Mouse (Mus musculus) hindbrain, embryonic 15.5 days (tissue): ENCODE results near the gene Arhgap15. TPM values are rescaled to one million over a fixed set of nuclear protein-coding genes. Genes with fewer than 3 reads are reported as not detected.

Experiments
- ATAC-seq: fragments of 200-750 bp; cut with Nextera tagmentation; 2 replicates; pipeline ENCODE4 v1.8.0; 2017; ENCODE audit warnings: low read depth, moderate number of reproducible peaks, moderate TSS enrichment; ENCODE audit not compliant: low FRiP score
- H3K27ac ChIP-seq: fragments of 300-500 bp; sonication (generic); replicated peaks from 2 replicates; pipeline ENCODE4 v1.5.1; 2015; ENCODE audit warnings: mild to moderate bottlenecking, inconsistent platforms
- H3K27me3 ChIP-seq: fragments of 300-500 bp; sonication (generic); 2 replicates; pipeline ENCODE4 v1.6.1; 2015; ENCODE audit warnings: control low read depth, inconsistent platforms
- H3K36me3 ChIP-seq: fragments of 300-500 bp; sonication (generic); 2 replicates; pipeline ENCODE4 v1.6.1; 2015; ENCODE audit warnings: control low read depth, inconsistent platforms
- H3K4me1 ChIP-seq: fragments of 300-500 bp; sonication (generic); replicated peaks from 2 replicates; pipeline ENCODE4 v1.6.1; 2015; ENCODE audit warnings: control low read depth, inconsistent platforms
- H3K4me2 ChIP-seq: fragments of 300-500 bp; sonication (generic); 2 replicates; pipeline ENCODE4 v1.6.1; 2015; ENCODE audit warnings: moderate library complexity, mild to moderate bottlenecking, inconsistent platforms
- H3K4me3 ChIP-seq: fragments of 300-500 bp; sonication (generic); 2 replicates; pipeline ENCODE4 v1.5.1; 2015; ENCODE audit warnings: mild to moderate bottlenecking, inconsistent platforms
- H3K9ac ChIP-seq: fragments of 300-500 bp; sonication (generic); 2 replicates; pipeline ENCODE4 v1.6.1; 2015; ENCODE audit warnings: inconsistent platforms
- H3K9me3 ChIP-seq: fragments of 300-500 bp; sonication (generic); 2 replicates; pipeline ENCODE4 v1.6.1; 2016; ENCODE audit warnings: control low read depth, inconsistent platforms
- WGBS: fragments of 180-500 bp; shearing (Covaris S2); methylation state at CpG from one replicate; pipeline ENCODE4 v1.1.7; 2015; 5-methylcytosine and 5-hydroxymethylcytosine counted together
- polyA plus RNA-seq: library from polyadenylated mRNA; unstranded; fragments of >200 nt; fragmentation: Nextera tagmentation; extraction: Ambion mirVana; gene quantifications from 2 replicates; pipeline ENCODE4 v1.2.1, GENCODE M21; 2015

The Arhgap15 gene
- polyA plus RNA-seq, 1 experiment from 2014 or later, result 3.3 TPM

- WGBS, result 91% methylated on average over 9 of the region's 9 CpGs
Observed at GRCm38 (mm10) chr2:43739190-43739818, 9.3 kb upstream of the Arhgap15 start.

GRCm38 (mm10) chr2:43749321-43749720 is 697 bp downstream of the Arhgap15 start:
- H3K9ac ChIP-seq, result no peak overlapping the region
- no peak overlapping the region for H3K4me2 ChIP-seq
- no peak for ATAC-seq
- 79% methylated on average over 3 of the region's 3 CpGs for WGBS
- no peaks in the 10 kb centered on the region for H3K9me3 ChIP-seq
- H3K4me1 ChIP-seq, result no peaks in the 10 kb centered on the region
- H3K4me3 ChIP-seq, result no peak overlapping the region
- H3K27me3 ChIP-seq, result no peaks in the 10 kb centered on the region
- H3K27ac ChIP-seq, result no peak overlapping the region
- no peaks in the 10 kb centered on the region for H3K36me3 ChIP-seq

More at GRCm38 (mm10) chr2:43739190-43739818, 9.3 kb upstream of the Arhgap15 start:
- H3K36me3 ChIP-seq, result no peaks in the 10 kb centered on the region
- no peak for ATAC-seq
- no peak overlapping the region for H3K27ac ChIP-seq
- no peak overlapping the region for H3K4me3 ChIP-seq
- no peak overlapping the region for H3K4me2 ChIP-seq
- H3K4me1 ChIP-seq, result no peaks in the 10 kb centered on the region
- H3K27me3 ChIP-seq, result no peaks in the 10 kb centered on the region
- H3K9ac ChIP-seq, result no peak overlapping the region
- H3K9me3 ChIP-seq, result no peaks in the 10 kb centered on the region

GRCm38 (mm10) chr2:43755899-43756298 is 7.3 kb downstream of the Arhgap15 start:
- H3K4me2 ChIP-seq, result no peak overlapping the region
- H3K9me3 ChIP-seq, result no peaks in the 10 kb centered on the region
- 100% methylated on average over 3 of the region's 3 CpGs for WGBS

GRCm38 (mm10) chr2:43756626-43757025 is 8.0 kb downstream of the Arhgap15 start:
- no peak for ATAC-seq
- 87% methylated on average over 2 of the region's 2 CpGs for WGBS
- H3K4me3 ChIP-seq, result no peak overlapping the region
- H3K9ac ChIP-seq, result no peak overlapping the region
- H3K9me3 ChIP-seq, result no peaks in the 10 kb centered on the region
- no peaks in the 10 kb centered on the region for H3K36me3 ChIP-seq
- H3K27me3 ChIP-seq, result no peaks in the 10 kb centered on the region
- H3K4me2 ChIP-seq, result no peak overlapping the region
- no peak overlapping the region for H3K27ac ChIP-seq
- no peaks in the 10 kb centered on the region for H3K4me1 ChIP-seq

More at GRCm38 (mm10) chr2:43755899-43756298, 7.3 kb downstream of the Arhgap15 start:
- Histone ChIP-seq H3K9ac (no peak overlapping the region), H3K4me1 (no peaks in the 10 kb centered on the region), H3K4me3 (no peak overlapping the region), H3K27ac (no peak overlapping the region), H3K27me3 (no peaks in the 10 kb centered on the region), H3K36me3 (no peaks in the 10 kb centered on the region)
- no peak for ATAC-seq

- no peak overlapping the region for H3K9ac ChIP-seq
- no peaks in the 10 kb centered on the region for H3K36me3 ChIP-seq
- no peak overlapping the region for H3K4me3 ChIP-seq
- no peaks in the 10 kb centered on the region for H3K4me1 ChIP-seq
- 74% methylated on average over 3 of the region's 3 CpGs for WGBS
- H3K9me3 ChIP-seq, result no peaks in the 10 kb centered on the region
- no peaks in the 10 kb centered on the region for H3K27me3 ChIP-seq
- no peak overlapping the region for H3K27ac ChIP-seq
- H3K4me2 ChIP-seq, result no peak overlapping the region
- ATAC-seq, result no peak
Observed at GRCm38 (mm10) chr2:43761735-43762134, 13.1 kb downstream of the Arhgap15 start.

- no peaks in the 10 kb centered on the region for H3K36me3 ChIP-seq
- H3K4me3 ChIP-seq, result no peak overlapping the region
- H3K4me2 ChIP-seq, result no peak overlapping the region
- no peaks in the 10 kb centered on the region for H3K27me3 ChIP-seq
- H3K9ac ChIP-seq, result no peak overlapping the region
- peak; percentile 11; the same call in 1 of the 2 replicates for ATAC-seq
- no peak overlapping the region for H3K27ac ChIP-seq
- WGBS, result 68% methylated on average over 5 of the region's 5 CpGs
- no peaks in the 10 kb centered on the region for H3K4me1 ChIP-seq
- no peaks in the 10 kb centered on the region for H3K9me3 ChIP-seq
Observed at GRCm38 (mm10) chr2:43763279-43763678, 14.7 kb downstream of the Arhgap15 start.

- H3K36me3 ChIP-seq, result no peaks in the 10 kb centered on the region
- no peak for ATAC-seq
- H3K27ac ChIP-seq, result no peak overlapping the region
- H3K4me1 ChIP-seq, result no peaks in the 10 kb centered on the region
- no peak overlapping the region for H3K9ac ChIP-seq
- no peak overlapping the region for H3K4me3 ChIP-seq
- no peaks in the 10 kb centered on the region for H3K9me3 ChIP-seq
- WGBS, result 77% methylated on average over 1 of the region's 1 CpGs
- H3K4me2 ChIP-seq, result no peak overlapping the region
- no peaks in the 10 kb centered on the region for H3K27me3 ChIP-seq
Observed at GRCm38 (mm10) chr2:43764456-43764855, 15.8 kb downstream of the Arhgap15 start.

GRCm38 (mm10) chr2:43766200-43766599 is 17.6 kb downstream of the Arhgap15 start:
- Histone ChIP-seq H3K9me3 (no peaks in the 10 kb centered on the region), H3K27ac (no peak overlapping the region), H3K4me1 (no peaks in the 10 kb centered on the region), H3K27me3 (no peaks in the 10 kb centered on the region), H3K4me2 (no peak overlapping the region), H3K4me3 (no peak overlapping the region), H3K9ac (no peak overlapping the region), H3K36me3 (no peaks in the 10 kb centered on the region)
- ATAC-seq, result no peak
- WGBS, result 90% methylated on average over 3 of the region's 3 CpGs

- WGBS, result 99% methylated on average over 2 of the region's 2 CpGs
- Histone ChIP-seq H3K27me3 (no peaks in the 10 kb centered on the region), H3K27ac (no peak overlapping the region), H3K9ac (no peak overlapping the region), H3K9me3 (no peaks in the 10 kb centered on the region), H3K4me2 (no peak overlapping the region), H3K36me3 (no peaks in the 10 kb centered on the region), H3K4me1 (no peaks in the 10 kb centered on the region), H3K4me3 (no peak overlapping the region)
- no peak for ATAC-seq
Observed at GRCm38 (mm10) chr2:43769850-43770570, 21.4 kb downstream of the Arhgap15 start.

GRCm38 (mm10) chr2:43772640-43773039 is 24.0 kb downstream of the Arhgap15 start:
- ATAC-seq, result no peak
- Histone ChIP-seq H3K27me3 (no peaks in the 10 kb centered on the region), H3K4me3 (no peak overlapping the region), H3K36me3 (no peaks in the 10 kb centered on the region), H3K27ac (no peak overlapping the region), H3K9ac (no peak overlapping the region), H3K4me1 (no peaks in the 10 kb centered on the region), H3K4me2 (no peak overlapping the region), H3K9me3 (no peaks in the 10 kb centered on the region)
- 86% methylated on average over 5 of the region's 5 CpGs for WGBS

GRCm38 (mm10) chr2:43782157-43782556 is 33.5 kb downstream of the Arhgap15 start:
- Histone ChIP-seq H3K9me3 (no peaks in the 10 kb centered on the region), H3K4me2 (no peak overlapping the region), H3K27me3 (no peaks in the 10 kb centered on the region), H3K36me3 (no peaks in the 10 kb centered on the region), H3K27ac (no peak overlapping the region), H3K4me3 (no peak overlapping the region), H3K4me1 (peaks cover 20% of the 10 kb centered on the region; the same call in 1 of the 2 replicates), H3K9ac (no peak overlapping the region)
- 42% methylated on average over 3 of the region's 3 CpGs for WGBS
- no peak for ATAC-seq

- WGBS, result 65% methylated on average over 7 of the region's 7 CpGs
- no peak overlapping the region for H3K27ac ChIP-seq
- no peak overlapping the region for H3K4me3 ChIP-seq
- no peaks in the 10 kb centered on the region for H3K9me3 ChIP-seq
- H3K27me3 ChIP-seq, result no peaks in the 10 kb centered on the region
- H3K4me2 ChIP-seq, result no peak overlapping the region
- no peak overlapping the region for H3K9ac ChIP-seq
- H3K4me1 ChIP-seq, result peaks cover 24% of the 10 kb centered on the region
- ATAC-seq, result no peak
- no peaks in the 10 kb centered on the region for H3K36me3 ChIP-seq
Observed at GRCm38 (mm10) chr2:43783759-43784735, 35.4 kb downstream of the Arhgap15 start.
